Mouse (Mus musculus) liver (tissue): ENCODE results near the gene Ackr1.

Source experiments
- DNase-seq: peaks from one replicate; pipeline ENCODE4 v3.0.0-alpha.2; 2020; ENCODE audit warnings: mixed read lengths

Gene Ackr1

GRCm38 (mm10) chr1:173333312-173334253 is at the start of gene Ackr1:
Gene Ackr1, minus strand, starts transcription at chr1:173333750.
- DNase-seq = peak; percentile 87

GRCm38 (mm10) chr1:173381436-173381835 is 47.9 kb upstream of the Ackr1 start:
- no peak for DNase-seq

GRCm38 (mm10) chr1:173377380-173378112 is 44.0 kb upstream of the Ackr1 start:
- DNase-seq = peak; percentile 59

GRCm38 (mm10) chr1:173374020-173374419 is 40.5 kb upstream of the Ackr1 start:
- no peak for DNase-seq

GRCm38 (mm10) chr1:173371586-173371985 is 38.0 kb upstream of the Ackr1 start:
- DNase-seq = no peak

GRCm38 (mm10) chr1:173370456-173370855 is 36.9 kb upstream of the Ackr1 start:
- no peak for DNase-seq

- no peak for DNase-seq
Observed at GRCm38 (mm10) chr1:173369611-173370010, 36.1 kb upstream of the Ackr1 start.

GRCm38 (mm10) chr1:173367356-173368046 is 34.0 kb upstream of the Ackr1 start, which contains the start of gene Cadm3:
Gene Cadm3, minus strand, starts transcription at chr1:173367695.
- no peak for DNase-seq

GRCm38 (mm10) chr1:173366701-173367355 is 33.3 kb upstream of the Ackr1 start:
- no peak for DNase-seq

GRCm38 (mm10) chr1:173365970-173366409 is 32.4 kb upstream of the Ackr1 start:
- DNase-seq = peak; percentile 50

GRCm38 (mm10) chr1:173364125-173364800 is 30.7 kb upstream of the Ackr1 start:
- DNase-seq = no peak

GRCm38 (mm10) chr1:173363436-173363835 is 29.9 kb upstream of the Ackr1 start:
- no peak for DNase-seq

- DNase-seq = peak; percentile 62
Observed at GRCm38 (mm10) chr1:173361651-173362050, 28.1 kb upstream of the Ackr1 start.

GRCm38 (mm10) chr1:173359590-173360290 is 26.2 kb upstream of the Ackr1 start:
- no peak for DNase-seq

- no peak for DNase-seq
Observed at GRCm38 (mm10) chr1:173357799-173358198, 24.2 kb upstream of the Ackr1 start.

GRCm38 (mm10) chr1:173356699-173357098 is 23.1 kb upstream of the Ackr1 start:
- no peak for DNase-seq

GRCm38 (mm10) chr1:173355107-173355846 is 21.7 kb upstream of the Ackr1 start:
- DNase-seq = peak; percentile 43

GRCm38 (mm10) chr1:173350372-173350957 is 16.9 kb upstream of the Ackr1 start, which contains the start of gene Aim2:
Gene Aim2, plus strand, starts transcription at chr1:173350879.
- DNase-seq = peak; percentile 82

GRCm38 (mm10) chr1:173349946-173350345 is 16.4 kb upstream of the Ackr1 start:
- DNase-seq = peak; percentile 63

- DNase-seq = no peak
Observed at GRCm38 (mm10) chr1:173349192-173349591, 15.6 kb upstream of the Ackr1 start.
